Mouse (Mus musculus): ENCODE data around the gene Fchsd2. TPM values are rescaled to one million over a fixed set of nuclear protein-coding genes. Genes with fewer than 3 reads are reported as not detected.

Gene Fchsd2
- polyA plus RNA-seq, 1 experiment = 21.8 TPM

GRCm38 (mm10) chr7:101108653-101109005 is 16.0 kb downstream of the Fchsd2 start:
- Histone ChIP-seq H3K4me1 (ENCODE audit: control insufficient read depth, insufficient read depth, low read length) (peaks cover 1% of the 10 kb centered on the region; the same call in 1 of the 2 replicates), H3K4me3 (ENCODE audit: insufficient read depth, low read length) (peak overlapping the region; percentile 97), H3K27ac (ENCODE audit: insufficient read depth, low read length) (peak overlapping the region; percentile 84)
- no peak for TF ChIP-seq CTCF (IDR thresholded peaks at IDR 0.05; ENCODE audit: extremely low read depth, insufficient read depth, low read length)
- peak; percentile 58; the same call in 1 of the 2 replicates for TF ChIP-seq POLR2A (IDR thresholded peaks at IDR 0.05; ENCODE audit: extremely low read depth, insufficient read depth, low read length)

- peaks cover 1% of the 10 kb centered on the region; the same call in 1 of the 2 replicates for H3K4me1 ChIP-seq (ENCODE audit: control insufficient read depth, insufficient read depth, low read length)
- peak overlapping the region; percentile 97 for H3K4me3 ChIP-seq (ENCODE audit: insufficient read depth, low read length)
- no peak for TF ChIP-seq POLR2A (IDR thresholded peaks at IDR 0.05; ENCODE audit: extremely low read depth, insufficient read depth, low read length)
- TF ChIP-seq CTCF (IDR thresholded peaks at IDR 0.05; ENCODE audit: extremely low read depth, insufficient read depth, low read length) = no peak
- peak overlapping the region; percentile 84 for H3K27ac ChIP-seq (ENCODE audit: insufficient read depth, low read length)
Measured at GRCm38 (mm10) chr7:101109006-101109855, 16.6 kb downstream of the Fchsd2 start.

GRCm38 (mm10) chr7:101109856-101110350 is 17.2 kb downstream of the Fchsd2 start:
- TF ChIP-seq POLR2A (IDR thresholded peaks at IDR 0.05; ENCODE audit: extremely low read depth, insufficient read depth, low read length) = no peak
- no peak for TF ChIP-seq CTCF (IDR thresholded peaks at IDR 0.05; ENCODE audit: extremely low read depth, insufficient read depth, low read length)

GRCm38 (mm10) chr7:101113410-101113809 is 20.7 kb downstream of the Fchsd2 start:
- Histone ChIP-seq H3K4me3 (ENCODE audit: insufficient read depth, low read length) (no peak overlapping the region), H3K4me1 (ENCODE audit: control insufficient read depth, insufficient read depth, low read length) (no peaks in the 10 kb centered on the region; the same call in 1 of the 2 replicates), H3K27ac (ENCODE audit: insufficient read depth, low read length) (no peak overlapping the region)
- TF ChIP-seq POLR2A (IDR thresholded peaks at IDR 0.05; ENCODE audit: extremely low read depth, insufficient read depth, low read length) (no peak), CTCF (IDR thresholded peaks at IDR 0.05; ENCODE audit: extremely low read depth, insufficient read depth, low read length) (no peak)

More at GRCm38 (mm10) chr7:101109856-101110350, 17.2 kb downstream of the Fchsd2 start:
- Histone ChIP-seq H3K4me1 (ENCODE audit: control insufficient read depth, insufficient read depth, low read length) (peaks cover 1% of the 10 kb centered on the region; the same call in 1 of the 2 replicates), H3K4me3 (ENCODE audit: insufficient read depth, low read length) (peak overlapping the region; percentile 97), H3K27ac (ENCODE audit: insufficient read depth, low read length) (no peak overlapping the region)

- Histone ChIP-seq H3K4me3 (ENCODE audit: insufficient read depth, low read length) (no peak overlapping the region), H3K4me1 (ENCODE audit: control insufficient read depth, insufficient read depth, low read length) (no peaks in the 10 kb centered on the region; the same call in 1 of the 2 replicates), H3K27ac (ENCODE audit: insufficient read depth, low read length) (no peak overlapping the region)
- TF ChIP-seq CTCF (IDR thresholded peaks at IDR 0.05; ENCODE audit: extremely low read depth, insufficient read depth, low read length) (no peak), POLR2A (IDR thresholded peaks at IDR 0.05; ENCODE audit: extremely low read depth, insufficient read depth, low read length) (no peak)
Measured at GRCm38 (mm10) chr7:101114328-101114727, 21.7 kb downstream of the Fchsd2 start.

GRCm38 (mm10) chr7:101119391-101119790 is 26.7 kb downstream of the Fchsd2 start:
- H3K27ac ChIP-seq (ENCODE audit: insufficient read depth, low read length) = no peak overlapping the region
- H3K4me1 ChIP-seq (ENCODE audit: control insufficient read depth, insufficient read depth, low read length) = no peaks in the 10 kb centered on the region
- H3K4me3 ChIP-seq (ENCODE audit: insufficient read depth, low read length) = no peak overlapping the region
- TF ChIP-seq CTCF (IDR thresholded peaks at IDR 0.05; ENCODE audit: extremely low read depth, insufficient read depth, low read length) = no peak
- TF ChIP-seq POLR2A (IDR thresholded peaks at IDR 0.05; ENCODE audit: extremely low read depth, insufficient read depth, low read length) = no peak

GRCm38 (mm10) chr7:101123579-101124347 is 31.1 kb downstream of the Fchsd2 start:
- TF ChIP-seq CTCF (IDR thresholded peaks at IDR 0.05; ENCODE audit: extremely low read depth, insufficient read depth, low read length) (no peak), POLR2A (IDR thresholded peaks at IDR 0.05; ENCODE audit: extremely low read depth, insufficient read depth, low read length) (no peak)
- no peak overlapping the region for H3K4me3 ChIP-seq (ENCODE audit: insufficient read depth, low read length)
- no peak overlapping the region for H3K27ac ChIP-seq (ENCODE audit: insufficient read depth, low read length)
- no peaks in the 10 kb centered on the region for H3K4me1 ChIP-seq (ENCODE audit: control insufficient read depth, insufficient read depth, low read length)

- no peak for TF ChIP-seq CTCF (IDR thresholded peaks at IDR 0.05; ENCODE audit: extremely low read depth, insufficient read depth, low read length)
- no peak for TF ChIP-seq POLR2A (IDR thresholded peaks at IDR 0.05; ENCODE audit: extremely low read depth, insufficient read depth, low read length)
- no peak overlapping the region for H3K27ac ChIP-seq (ENCODE audit: insufficient read depth, low read length)
- no peak overlapping the region for H3K4me3 ChIP-seq (ENCODE audit: insufficient read depth, low read length)
- 0 out of 2 replicates have a peak, but pooled peaks cover 2% of the 10 kb centered on the region for H3K4me1 ChIP-seq (ENCODE audit: control insufficient read depth, insufficient read depth, low read length)
Measured at GRCm38 (mm10) chr7:101127737-101128136, 35.1 kb downstream of the Fchsd2 start.

- Histone ChIP-seq H3K27ac (ENCODE audit: insufficient read depth, low read length) (no peak overlapping the region), H3K4me3 (ENCODE audit: insufficient read depth, low read length) (no peak overlapping the region), H3K4me1 (ENCODE audit: control insufficient read depth, insufficient read depth, low read length) (peaks cover 3% of the 10 kb centered on the region; the same call in 1 of the 2 replicates)
- TF ChIP-seq CTCF (IDR thresholded peaks at IDR 0.05; ENCODE audit: extremely low read depth, insufficient read depth, low read length) = no peak
- TF ChIP-seq POLR2A (IDR thresholded peaks at IDR 0.05; ENCODE audit: extremely low read depth, insufficient read depth, low read length) = no peak
Measured at GRCm38 (mm10) chr7:101128536-101128935, 35.9 kb downstream of the Fchsd2 start.
